Mouse (Mus musculus): ENCODE measurements around the gene Itpr2.

DNA sequence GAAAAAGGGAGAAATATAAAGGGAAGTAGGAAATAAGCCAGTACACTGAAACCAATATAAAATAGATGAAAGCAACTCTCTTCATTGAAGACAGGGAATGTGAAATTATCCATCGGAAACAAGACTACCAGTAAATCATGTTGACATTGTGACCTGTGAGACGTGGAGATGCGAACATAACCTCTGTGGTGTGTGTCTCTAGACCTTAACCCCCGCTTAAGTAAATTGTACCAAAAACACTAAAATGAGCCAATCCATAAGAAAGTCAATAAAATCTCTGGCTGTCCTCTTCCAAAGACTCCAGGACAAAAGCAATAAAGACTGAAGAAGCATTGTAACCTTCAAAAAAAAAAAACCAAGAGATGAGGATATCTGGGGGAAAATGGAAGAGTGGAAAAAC is 31.6 kb downstream of the Itpr2 start:
- no peak for TF ChIP-seq CTCF (IDR thresholded peaks at IDR 0.05; ENCODE audit: extremely low read depth, insufficient read depth, insufficient read length, insufficient replicate concordance)
- TF ChIP-seq POLR2A (IDR thresholded peaks at IDR 0.05; ENCODE audit: low read depth, low read length): no peak
